Mouse (Mus musculus): ENCODE results near the gene Snrnp25.

The Snrnp25 gene

GRCm38 (mm10) chr11:32243205-32243955, 38.2 kb downstream of the Snrnp25 start:
- in situ Hi-C loops (cut with MboI, MseI), result no loop called here

GRCm38 (mm10) chr11:32244064-32244463, 38.8 kb downstream of the Snrnp25 start:
- in situ Hi-C loops (cut with MboI, MseI), result no loop called here

GRCm38 (mm10) chr11:32244617-32245016, 39.4 kb downstream of the Snrnp25 start:
- in situ Hi-C loops (cut with MboI, MseI), result no loop called here

- in situ Hi-C loops (cut with MboI, MseI), result no loop called here
These were observed 40.4 kb downstream of the Snrnp25 start for GRCm38 (mm10) chr11:32245614-32246013.

DNA sequence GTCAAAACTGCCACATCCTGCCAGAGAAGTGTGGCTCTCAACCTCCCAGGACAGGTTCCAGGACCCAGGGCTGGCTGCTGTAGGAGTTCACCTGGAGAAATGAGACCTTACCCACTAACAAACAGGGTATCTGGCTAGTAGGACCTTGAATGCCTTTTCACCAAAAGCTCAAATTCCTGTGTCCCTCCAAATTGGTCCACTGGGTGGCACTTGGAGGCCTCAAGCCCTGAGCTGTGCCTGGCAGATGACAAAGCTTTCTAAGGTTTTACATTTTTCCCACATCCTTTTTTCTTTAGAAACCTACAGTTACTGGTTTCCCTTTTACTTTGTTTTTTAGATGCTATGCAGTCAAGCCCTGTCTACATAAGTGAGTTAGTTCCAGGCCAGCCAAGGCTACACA, 41.9 kb downstream of the Snrnp25 start:
- in situ Hi-C loops (cut with MboI, MseI), result no loop called here

DNA sequence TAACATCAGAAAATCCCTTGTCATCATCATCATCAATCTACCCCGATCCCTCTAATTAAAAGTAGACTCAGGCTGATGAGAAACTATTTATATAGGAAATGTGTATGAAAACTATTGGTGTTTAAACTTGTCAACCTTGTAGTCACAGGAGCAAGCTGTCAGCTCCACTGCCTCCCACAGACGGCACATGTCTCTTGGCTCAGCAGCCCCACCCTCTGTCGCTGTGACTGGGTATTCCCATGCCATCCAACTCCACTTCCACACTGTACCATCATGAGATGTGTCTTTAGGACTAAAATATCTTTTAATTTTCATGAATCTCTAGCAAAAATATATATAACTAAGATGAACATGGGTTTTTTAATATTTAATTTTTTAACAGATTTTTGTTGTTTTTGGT, 43.1 kb downstream of the Snrnp25 start:
- in situ Hi-C loops (cut with MboI, MseI), result no loop called here

GRCm38 (mm10) chr11:32250880-32251763, 45.9 kb downstream of the Snrnp25 start:
- in situ Hi-C loops (cut with MboI, MseI), result no loop called here

- in situ Hi-C loops (cut with MboI, MseI), result no loop called here
These were observed 47.9 kb downstream of the Snrnp25 start for GRCm38 (mm10) chr11:32253121-32253520.

- in situ Hi-C loops (cut with MboI, MseI), result no loop called here
These were observed 50.9 kb downstream of the Snrnp25 start for GRCm38 (mm10) chr11:32256146-32256545.

- in situ Hi-C loops (cut with MboI, MseI), result no loop called here
These were observed 51.4 kb downstream of the Snrnp25 start for GRCm38 (mm10) chr11:32256566-32256965.
